Mouse (Mus musculus): ENCODE results near the gene Slc5a2.

The Slc5a2 gene

GRCm38 (mm10) chr7:128265411-128265810, at the start of gene Slc5a2:
TSS of gene Slc5a2 (plus strand) at chr7:128265657.
- no peak for DNase-seq (ENCODE audit: low read depth, low spot score)

GRCm38 (mm10) chr7:128219952-128220351, 45.5 kb upstream of the Slc5a2 start:
- no peak for DNase-seq (ENCODE audit: low read depth, low spot score)

- no peak for DNase-seq (ENCODE audit: low read depth, low spot score)
Measured at GRCm38 (mm10) chr7:128220936-128221335, 44.5 kb upstream of the Slc5a2 start.

- DNase-seq (ENCODE audit: low read depth, low spot score): no peak
Measured at GRCm38 (mm10) chr7:128231741-128232140, 33.7 kb upstream of the Slc5a2 start.

- no peak for DNase-seq (ENCODE audit: low read depth, low spot score)
Measured at GRCm38 (mm10) chr7:128234796-128235195, 30.7 kb upstream of the Slc5a2 start.

GRCm38 (mm10) chr7:128235481-128235880, 30.0 kb upstream of the Slc5a2 start:
- DNase-seq (ENCODE audit: low read depth, low spot score): no peak

- no peak for DNase-seq (ENCODE audit: low read depth, low spot score)
Measured at GRCm38 (mm10) chr7:128236426-128236825, 29.0 kb upstream of the Slc5a2 start.

- peak; percentile 10 for DNase-seq (ENCODE audit: low read depth, low spot score)
Measured at GRCm38 (mm10) chr7:128236856-128237592, 28.4 kb upstream of the Slc5a2 start, which contains the start of gene Armc5. TSS of gene Armc5 (plus strand) at chr7:128237342.

GRCm38 (mm10) chr7:128237593-128237926, 27.9 kb upstream of the Slc5a2 start:
- DNase-seq (ENCODE audit: low read depth, low spot score): peak; percentile 4

- peak; percentile 95 for DNase-seq (ENCODE audit: low read depth, low spot score)
Measured at GRCm38 (mm10) chr7:128237927-128238778, 27.3 kb upstream of the Slc5a2 start, which contains the start of gene 9130023H24Rik. TSS of gene 9130023H24Rik (minus strand) at chr7:128238031.

GRCm38 (mm10) chr7:128238991-128239390, 26.5 kb upstream of the Slc5a2 start:
- DNase-seq (ENCODE audit: low read depth, low spot score): no peak

GRCm38 (mm10) chr7:128240131-128240784, 25.2 kb upstream of the Slc5a2 start:
- no peak for DNase-seq (ENCODE audit: low read depth, low spot score)

- no peak for DNase-seq (ENCODE audit: low read depth, low spot score)
Measured at GRCm38 (mm10) chr7:128242331-128242730, 23.1 kb upstream of the Slc5a2 start.

GRCm38 (mm10) chr7:128243921-128244320, 21.5 kb upstream of the Slc5a2 start:
- no peak for DNase-seq (ENCODE audit: low read depth, low spot score)

- no peak for DNase-seq (ENCODE audit: low read depth, low spot score)
Measured at GRCm38 (mm10) chr7:128244410-128245025, 20.9 kb upstream of the Slc5a2 start.

- DNase-seq (ENCODE audit: low read depth, low spot score): no peak
Measured at GRCm38 (mm10) chr7:128245547-128245946, 19.9 kb upstream of the Slc5a2 start.

- DNase-seq (ENCODE audit: low read depth, low spot score): peak; percentile 26
Measured at GRCm38 (mm10) chr7:128246496-128247391, 18.7 kb upstream of the Slc5a2 start, which contains the start of gene Tgfb1i1. TSS of gene Tgfb1i1 (plus strand) at chr7:128246812.

GRCm38 (mm10) chr7:128247443-128247842, 18.0 kb upstream of the Slc5a2 start:
- DNase-seq (ENCODE audit: low read depth, low spot score): peak; percentile 72

- no peak for DNase-seq (ENCODE audit: low read depth, low spot score)
Measured at GRCm38 (mm10) chr7:128248081-128249042, 17.1 kb upstream of the Slc5a2 start.
